ENCODE assay signal across 25 mouse cellular contexts in the genomic region with DNA sequence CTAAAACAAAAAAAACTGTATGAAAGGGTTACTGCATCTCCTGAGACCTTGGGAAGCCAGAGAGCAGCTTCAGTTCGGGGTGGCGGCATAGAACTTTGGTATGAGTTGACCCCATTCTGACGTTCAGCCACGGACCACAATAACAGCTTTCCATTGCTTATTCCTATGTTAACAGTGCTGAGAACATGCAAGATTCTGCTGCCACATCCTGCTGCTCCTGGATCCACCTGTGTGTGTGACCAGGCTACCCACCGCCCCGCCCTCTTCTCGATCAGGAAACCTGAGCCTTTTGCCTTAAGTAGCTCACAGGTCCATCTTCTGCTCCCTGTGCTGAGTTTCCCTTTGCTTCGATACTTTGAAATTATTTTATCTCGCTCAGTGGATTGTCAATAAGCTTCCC. TPM values are rescaled to one million over a fixed set of nuclear protein-coding genes. Genes with fewer than 3 reads are reported as not detected.
DNase-seq lines count a peak whose midpoint lies in the region; ATAC-seq and TF ChIP-seq lines count a peak whose summit lies in the region.
"Had no signal": no experiment of that assay in that cellular context is flagged by ENCODE, and none has a peak within 500 bp of the region (broad histone marks: within the 10 kb centered on the region; RNA-seq: fewer than 3 reads in every experiment).

No protein-coding gene starts in this region.

- H3K27ac ChIP-seq in heart, adult 2 months = no peak overlapping the region
- 0 out of 2 replicates have a peak overlapping the region, but pooled peaks have one; percentile 53 for H3K27ac ChIP-seq in lung, embryonic 16.5 days (ENCODE audit: low read length)
- H3K27ac ChIP-seq in stomach, postnatal 0 days (replicated peaks) = no peak overlapping the region

- no peak for TF ChIP-seq CTCF in heart, adult 2 months (IDR thresholded peaks at IDR 0.05)
- no peak for TF ChIP-seq CTCF in stomach, postnatal 0 days (IDR thresholded peaks at IDR 0.05; ENCODE audit: low read depth)

- no peaks in the 10 kb centered on the region for H3K36me3 ChIP-seq in heart, adult 2 months (ENCODE audit: control insufficient read depth, insufficient read depth, low read length)
- no peaks in the 10 kb centered on the region for H3K36me3 ChIP-seq in lung, embryonic 16.5 days (ENCODE audit: control insufficient read depth, insufficient read depth, low read length)
- H3K36me3 ChIP-seq in stomach, postnatal 0 days (ENCODE audit: control insufficient read depth, insufficient read depth, low read length) = no peaks in the 10 kb centered on the region
- H3K36me3 ChIP-seq: G1E had no signal

- H3K4me3 ChIP-seq in heart, adult 2 months = no peak overlapping the region
- H3K4me3 ChIP-seq in lung, embryonic 16.5 days (ENCODE audit: low read length) = no peak overlapping the region
- no peak overlapping the region for H3K4me3 ChIP-seq in stomach, postnatal 0 days (ENCODE audit: low read depth, low read length)

- peak; percentile 72 for DNase-seq in heart, adult 11 months
- no peak for DNase-seq in heart, adult 2 months
- DNase-seq in lung, postnatal 4 days = no peak
- peak; percentile 51 for DNase-seq in stomach, postnatal 0 days (ENCODE audit: low spot score)
- no peak for DNase-seq in ovary, adult 18-20 months (ENCODE audit: low spot score)
- DNase-seq: adrenal gland, adult 2 months; adrenal gland, adult 8-10 months; adrenal gland, postnatal 10 days; adrenal gland, postnatal 14 days; adrenal gland, postnatal 25 days; adrenal gland, postnatal 36 days; B cell, adult 2 months; cerebellum, adult 11 months; cerebellum, adult 11-12 months; cerebellum, adult 18-20 months had no signal

- no peak overlapping the region for H3K9ac ChIP-seq in heart, adult 2 months (ENCODE audit: low read depth, low read length)
- H3K9ac ChIP-seq in lung, embryonic 16.5 days (ENCODE audit: low read length) = no peak overlapping the region
- no peak overlapping the region for H3K9ac ChIP-seq in stomach, postnatal 0 days (ENCODE audit: low read length)

- no peaks in the 10 kb centered on the region for H3K9me3 ChIP-seq in lung, embryonic 16.5 days (ENCODE audit: control insufficient read depth, low read length)
- H3K9me3 ChIP-seq in stomach, postnatal 0 days (ENCODE audit: control insufficient read depth, low read length) = no peaks in the 10 kb centered on the region
- H3K9me3 ChIP-seq: G1E had no signal

- TF ChIP-seq POLR2A in heart, adult 2 months (IDR thresholded peaks at IDR 0.05; ENCODE audit: insufficient read depth, low read depth, low read length) = no peak

- H3K27me3 ChIP-seq in heart, adult 2 months (ENCODE audit: control insufficient read depth, insufficient read depth, low read length) = no peaks in the 10 kb centered on the region
- no peaks in the 10 kb centered on the region for H3K27me3 ChIP-seq in lung, embryonic 16.5 days (ENCODE audit: control insufficient read depth, insufficient read depth, low read depth, low read length)
- no peaks in the 10 kb centered on the region for H3K27me3 ChIP-seq in stomach, postnatal 0 days (ENCODE audit: control insufficient read depth, insufficient read depth, low read length)
- H3K27me3 ChIP-seq: CH12.LX, Patski had no signal

- no peaks in the 10 kb centered on the region for H3K4me1 ChIP-seq in heart, adult 2 months (ENCODE audit: control insufficient read depth, insufficient read depth, low read length)
- H3K4me1 ChIP-seq in lung, embryonic 16.5 days (replicated peaks; ENCODE audit: control insufficient read depth, insufficient read depth, low read length) = peaks cover 15% of the 10 kb centered on the region; the same call in 1 of the 2 replicates
- H3K4me1 ChIP-seq in stomach, postnatal 0 days (replicated peaks; ENCODE audit: control insufficient read depth, insufficient read depth) = no peaks in the 10 kb centered on the region

- intact Hi-C loops in heart, adult 2 months (cut with DNase I) = no loop called here

- ATAC-seq in lung, embryonic 16.5 days (ENCODE audit: low read depth) = no peak
- ATAC-seq in stomach, postnatal 0 days (ENCODE audit: low FRiP score, low TSS enrichment) = no peak
- ATAC-seq: activated CD4-positive, CD25-positive, alpha-beta regulatory T cell, adult 4 months; CD4-positive, CD25-positive, alpha-beta regulatory T cell, adult 4 months; Patski had no signal

- H3K4me2 ChIP-seq in lung, embryonic 16.5 days (ENCODE audit: low read depth, low read length) = no peak overlapping the region
- no peak overlapping the region for H3K4me2 ChIP-seq in stomach, postnatal 0 days (replicated peaks; ENCODE audit: low read depth)

- WGBS in heart, adult 2 months = 80% methylated on average over 9 of the region's 9 CpGs
- WGBS in lung, embryonic 16.5 days = 72% methylated on average over 9 of the region's 9 CpGs
- 73% methylated on average over 9 of the region's 9 CpGs for WGBS in stomach, postnatal 0 days

- TF ChIP-seq EP300 in heart, adult 2 months (IDR thresholded peaks at IDR 0.05; ENCODE audit: insufficient read depth, low read depth, low read length) = no peak
- TF ChIP-seq EP300 in stomach, postnatal 0 days (optimal IDR thresholded peaks at IDR 0.05) = no peak

- no peaks in the 10 kb centered on the region for H3K79me2 ChIP-seq in heart, adult 2 months (replicated peaks; ENCODE audit: control insufficient read depth, insufficient read depth, low read length)

RNA-seq across cellular contexts. Expression of gene Tmem213, which starts 3.1 kb away (rescaled TPM):
- total RNA-seq in heart, adult 2 months (2021) = not detected
- not detected in 2 replicates for polyA plus RNA-seq in heart, adult 2 months (2012; rRNA removed)
- polyA plus RNA-seq in lung, embryonic 16.5 days (2015; fragmentation: Nextera tagmentation; extraction: Ambion mirVana) = 133 and 163 TPM in 2 replicates
- polyA plus RNA-seq in stomach, postnatal 0 days (2015; fragmentation: Nextera tagmentation; extraction: Ambion mirVana) = 1.9 and 3.0 TPM in 2 replicates
- total RNA-seq: adrenal gland, adult 18-20 months; adrenal gland, adult 2 months; adrenal gland, adult 8-10 months; adrenal gland, postnatal 10 days; adrenal gland, postnatal 14 days; adrenal gland, postnatal 25 days; adrenal gland, postnatal 36 days; CH12.LX; ES-E14; G1E; MEL had no signal
- polyA plus RNA-seq: activated CD4-positive, CD25-positive, alpha-beta regulatory T cell, adult 4 months; adrenal gland, adult 2 months; C2C12; CD4-positive, CD25-positive, alpha-beta regulatory T cell, adult 4 months; G1E; Patski had no signal

RNA-seq across cellular contexts. Expression of gene Atp6v0a4, which starts 18.5 kb away (rescaled TPM):
- 1 to 10 TPM; 1.0 to 2.5 TPM for total RNA-seq in heart, adult 2 months (2021)
- polyA plus RNA-seq in heart, adult 2 months (2012; rRNA removed) = 0.67 and 1.4 TPM in 2 replicates
- 10.5 and 15.8 TPM in 2 replicates for polyA plus RNA-seq in lung, embryonic 16.5 days (2015; fragmentation: Nextera tagmentation; extraction: Ambion mirVana)
- 11.9 and 13.9 TPM in 2 replicates for polyA plus RNA-seq in stomach, postnatal 0 days (2015; fragmentation: Nextera tagmentation; extraction: Ambion mirVana)
- total RNA-seq: CH12.LX, G1E had no signal
- polyA plus RNA-seq: activated CD4-positive, CD25-positive, alpha-beta regulatory T cell, adult 4 months; CD4-positive, CD25-positive, alpha-beta regulatory T cell, adult 4 months; G1E had no signal

RNA-seq across cellular contexts. Expression of gene Svopl, which starts 59.1 kb away (rescaled TPM):
- total RNA-seq in heart, adult 2 months (2021) = under 1 TPM; 0.39 to 0.41 TPM
- 0.85 and 2.1 TPM in 2 replicates for polyA plus RNA-seq in heart, adult 2 months (2012; rRNA removed)
- polyA plus RNA-seq in lung, embryonic 16.5 days (2015; fragmentation: Nextera tagmentation; extraction: Ambion mirVana) = 1.6 and 1.7 TPM in 2 replicates
- polyA plus RNA-seq in stomach, postnatal 0 days (2015; fragmentation: Nextera tagmentation; extraction: Ambion mirVana) = 0.63 and 0.98 TPM in 2 replicates
- total RNA-seq: CH12.LX, G1E, MEL had no signal
- polyA plus RNA-seq: G1E, Patski had no signal

Comparison
In these comparisons a context has a peak if more than half of its experiments do, and no peak if none do; other contexts are left out.
1. DNase-seq: peak in heart, adult 11 months (single experiment) and stomach, postnatal 0 days (single experiment); none in heart, adult 2 months (0 of 2), lung, postnatal 4 days (0 of 2) and ovary, adult 18-20 months (single experiment).
2. RNA of gene Tmem213, which starts 3.1 kb away (polyA plus RNA-seq): 133 to 163 TPM in lung, embryonic 16.5 days; 1.9 to 3.0 TPM in stomach, postnatal 0 days and not detected in heart, adult 2 months; every median in the first group is over 10 times any median in the second.